Mouse (Mus musculus): ENCODE measurements around the gene Dip2c.

DNA sequence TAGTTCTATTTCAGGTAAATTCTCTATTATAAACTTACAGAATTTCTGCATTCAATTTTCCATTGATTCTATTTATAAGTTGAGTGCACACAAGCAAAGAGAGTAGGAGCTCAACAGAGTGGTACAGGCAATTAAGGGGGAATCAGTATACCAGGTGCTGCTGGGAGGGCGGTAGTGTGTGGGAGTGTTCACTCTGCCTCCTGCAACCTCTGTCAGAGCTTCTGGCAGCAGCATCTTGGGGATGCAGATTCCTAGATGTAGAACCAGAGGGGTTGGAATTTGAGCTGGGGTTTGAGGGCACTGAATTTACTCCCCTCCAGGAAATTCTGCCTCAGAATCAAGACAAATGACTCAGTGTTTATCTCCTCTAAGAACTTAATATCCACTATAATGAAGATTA, 179.7 kb downstream of the Dip2c start:
- TF ChIP-seq POLR2A (IDR thresholded peaks at IDR 0.05; ENCODE audit: extremely low read depth, insufficient read depth, low read length) (no peak), CTCF (IDR thresholded peaks at IDR 0.05; ENCODE audit: extremely low read depth, insufficient read depth, low read length) (no peak)

Data from cortical plate, adult 2 months (tissue).